In genomic region chr7:99537183-99537756, GRCm38 (mm10) we compare ENCODE assay signal across 7 mouse cellular contexts. TPM values are rescaled to one million over a fixed set of nuclear protein-coding genes. Genes with fewer than 3 reads are reported as not detected.
DNase-seq lines count a peak whose midpoint lies in the region; ATAC-seq and TF ChIP-seq lines count a peak whose summit lies in the region.

No protein-coding gene starts in this region.

- H3K9me3 ChIP-seq in lung, embryonic 15.5 days: no peaks in the 10 kb centered on the region
- no peaks in the 10 kb centered on the region for H3K9me3 ChIP-seq in forebrain, embryonic 13.5 days (replicated peaks)
- no peaks in the 10 kb centered on the region for H3K9me3 ChIP-seq in intestine, postnatal 0 days (ENCODE audit: control insufficient read depth)

- TF ChIP-seq CTCF in intestine, postnatal 0 days (IDR thresholded peaks at IDR 0.05; ENCODE audit: low read depth): no peak
- TF ChIP-seq CTCF in olfactory bulb, adult 2 months (IDR thresholded peaks at IDR 0.05; ENCODE audit: insufficient read depth, low read depth, low read length): no peak

- peak overlapping the region; percentile 94 for H3K4me2 ChIP-seq in lung, embryonic 15.5 days
- peak overlapping the region; percentile 87 for H3K4me2 ChIP-seq in forebrain, embryonic 13.5 days
- H3K4me2 ChIP-seq in intestine, postnatal 0 days (replicated peaks; ENCODE audit: low read depth): peak overlapping the region; percentile 97

- H3K9ac ChIP-seq in lung, embryonic 15.5 days: no peak overlapping the region
- peak overlapping the region; percentile 47 for H3K9ac ChIP-seq in forebrain, embryonic 13.5 days
- H3K9ac ChIP-seq in intestine, postnatal 0 days (ENCODE audit: low read depth, low read length): peak overlapping the region; percentile 26; the same call in 1 of the 2 replicates

- WGBS in lung, embryonic 15.5 days: 45% methylated on average over 5 of the region's 5 CpGs
- WGBS in forebrain, embryonic 13.5 days: 36% methylated on average over 5 of the region's 5 CpGs
- 55% methylated on average over 5 of the region's 5 CpGs for WGBS in intestine, postnatal 0 days
- 39% methylated on average over 5 of the region's 5 CpGs for WGBS in olfactory bulb, adult 2 months

- no peaks in the 10 kb centered on the region for H3K27me3 ChIP-seq in lung, embryonic 15.5 days
- H3K27me3 ChIP-seq in forebrain, embryonic 13.5 days: no peaks in the 10 kb centered on the region
- H3K27me3 ChIP-seq in intestine, postnatal 0 days (replicated peaks; ENCODE audit: control insufficient read depth, insufficient read depth, low read length): no peaks in the 10 kb centered on the region

- no peak for ATAC-seq in lung, embryonic 15.5 days (ENCODE audit: borderline replicate concordance, extremely low read depth, low FRiP score, low TSS enrichment)
- ATAC-seq in forebrain, embryonic 13.5 days: no peak
- ATAC-seq in intestine, postnatal 0 days: no peak

- H3K36me3 ChIP-seq in lung, embryonic 15.5 days: no peaks in the 10 kb centered on the region
- no peaks in the 10 kb centered on the region for H3K36me3 ChIP-seq in forebrain, embryonic 13.5 days (ENCODE audit: poor library complexity, severe bottlenecking)
- H3K36me3 ChIP-seq in intestine, postnatal 0 days (ENCODE audit: control insufficient read depth, insufficient read depth): no peaks in the 10 kb centered on the region

- TF ChIP-seq POLR2A in olfactory bulb, adult 2 months (IDR thresholded peaks at IDR 0.05; ENCODE audit: insufficient read depth, low read depth, low read length): no peak

- DNase-seq in lung, postnatal 25 days (ENCODE audit: low spot score): no peak
- DNase-seq in spleen, postnatal 14 days (ENCODE audit: low spot score in 2 of 2): no peak
- DNase-seq in spleen, postnatal 36 days (ENCODE audit: low spot score in 2 of 2): no peak

- peaks cover 65% of the 10 kb centered on the region for H3K4me1 ChIP-seq in lung, embryonic 15.5 days
- peaks cover 57% of the 10 kb centered on the region for H3K4me1 ChIP-seq in forebrain, embryonic 13.5 days
- H3K4me1 ChIP-seq in intestine, postnatal 0 days (replicated peaks; ENCODE audit: control insufficient read depth, insufficient read depth, low read length): peaks cover 20% of the 10 kb centered on the region; the same call in 1 of the 2 replicates
- H3K4me1 ChIP-seq in olfactory bulb, adult 2 months (ENCODE audit: control insufficient read depth, insufficient read depth, low read length): peaks cover 53% of the 10 kb centered on the region

- no peak overlapping the region for H3K27ac ChIP-seq in lung, embryonic 15.5 days
- no peak overlapping the region for H3K27ac ChIP-seq in forebrain, embryonic 13.5 days
- H3K27ac ChIP-seq in intestine, postnatal 0 days (ENCODE audit: low read depth, low read length): no peak overlapping the region
- peak overlapping the region; percentile 56 for H3K27ac ChIP-seq in olfactory bulb, adult 2 months (ENCODE audit: insufficient read depth, low read depth, low read length)

- H3K4me3 ChIP-seq in lung, embryonic 15.5 days: peak overlapping the region; percentile 86
- H3K4me3 ChIP-seq in forebrain, embryonic 13.5 days: peak overlapping the region; percentile 71
- H3K4me3 ChIP-seq in intestine, postnatal 0 days (ENCODE audit: low read depth, low read length): peak overlapping the region; percentile 68; the same call in 1 of the 2 replicates
- peak overlapping the region; percentile 22 for H3K4me3 ChIP-seq in olfactory bulb, adult 2 months (ENCODE audit: insufficient read depth, low read depth, low read length)

RNA-seq across cellular contexts. Expression of gene Arrb1, which starts 2.0 kb away (rescaled TPM):
- 16.1 and 17.5 TPM in 2 replicates for polyA plus RNA-seq in lung, embryonic 15.5 days (2015; fragmentation: Nextera tagmentation; extraction: Ambion mirVana)
- 7.4 and 10.6 TPM in 2 replicates for polyA plus RNA-seq in forebrain, embryonic 13.5 days (2015; fragmentation: Nextera tagmentation; extraction: Ambion mirVana)
- polyA plus RNA-seq in intestine, postnatal 0 days (2015; fragmentation: Nextera tagmentation; extraction: Ambion mirVana): 4.2 and 4.4 TPM in 2 replicates
- polyA plus RNA-seq in olfactory bulb, adult 2 months (2012; ENCODE audit: insufficient read depth, insufficient read length, low replicate concordance, missing spikeins): not detected in 2 replicates

RNA-seq across cellular contexts. Expression of gene Rps3, which starts 53.7 kb away (rescaled TPM):
- 777 and 836 TPM in 2 replicates for polyA plus RNA-seq in lung, embryonic 15.5 days (2015; fragmentation: Nextera tagmentation; extraction: Ambion mirVana)
- polyA plus RNA-seq in forebrain, embryonic 13.5 days (2015; fragmentation: Nextera tagmentation; extraction: Ambion mirVana): 638 and 696 TPM in 2 replicates
- 531 and 541 TPM in 2 replicates for polyA plus RNA-seq in intestine, postnatal 0 days (2015; fragmentation: Nextera tagmentation; extraction: Ambion mirVana)
- polyA plus RNA-seq in olfactory bulb, adult 2 months (2012; ENCODE audit: insufficient read depth, insufficient read length, low replicate concordance, missing spikeins): 980 TPM in 1 of 2 replicates, not detected in the other

Comparison
In these comparisons a context has a peak if more than half of its experiments do, and no peak if none do; other contexts are left out.
1. H3K4me3 ChIP-seq: peak in every context shown above with its lines; median percentile 86 in lung, embryonic 15.5 days; 71 in forebrain, embryonic 13.5 days; 68 in intestine, postnatal 0 days; 22 in olfactory bulb, adult 2 months.